Mouse (Mus musculus): ENCODE measurements around the gene Sh3d19.

Gene Sh3d19

DNA sequence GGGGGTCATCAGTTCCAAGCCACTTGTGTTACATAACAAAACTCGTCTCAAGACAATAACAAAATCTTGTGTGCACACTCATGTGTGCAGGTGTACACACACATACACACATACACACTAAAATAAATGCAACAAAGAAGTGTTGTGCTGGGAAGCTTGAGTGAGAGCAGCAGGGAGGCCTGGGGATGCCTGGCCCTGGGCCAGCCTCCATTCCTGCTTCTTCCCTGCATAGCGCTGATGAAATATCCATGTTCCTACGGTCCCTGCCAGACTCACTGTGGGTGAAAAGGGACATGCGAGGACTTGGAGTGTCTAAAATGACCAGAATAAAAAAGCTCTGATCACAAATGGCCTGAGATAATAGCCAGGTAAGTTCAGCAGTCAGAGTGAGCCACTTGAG lies 59.7 kb downstream of the Sh3d19 start:
- DNase-seq, result no peak

DNA sequence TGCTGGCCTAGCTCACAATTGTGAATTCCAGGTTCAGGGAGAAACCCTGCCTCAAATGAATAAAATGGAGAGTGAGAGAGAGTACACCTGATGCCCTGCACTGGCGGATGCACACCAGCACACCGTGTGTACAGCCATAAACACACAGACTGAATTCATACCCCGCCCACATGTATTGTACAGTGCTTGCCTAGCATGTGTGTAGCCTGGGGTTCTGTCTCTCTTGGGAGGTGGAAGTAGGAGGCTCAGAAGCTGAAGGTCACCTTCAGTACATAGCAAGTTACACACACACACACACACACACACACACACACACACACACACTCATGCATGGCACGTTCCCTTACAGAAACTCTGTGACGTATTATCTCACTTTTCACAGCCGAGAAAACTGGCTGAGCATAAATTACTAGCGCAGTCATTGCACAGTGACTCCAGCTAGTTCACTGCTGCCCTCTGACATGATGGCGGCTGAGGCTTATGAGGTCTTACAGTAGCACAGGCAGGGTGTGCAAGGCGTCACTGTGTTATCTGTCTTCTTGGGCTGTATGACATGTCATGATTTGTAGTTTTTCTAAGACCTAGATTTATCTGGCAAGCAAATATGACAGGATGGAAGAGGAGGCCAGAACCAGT lies 62.7 kb downstream of the Sh3d19 start:
- no peak for DNase-seq

DNA sequence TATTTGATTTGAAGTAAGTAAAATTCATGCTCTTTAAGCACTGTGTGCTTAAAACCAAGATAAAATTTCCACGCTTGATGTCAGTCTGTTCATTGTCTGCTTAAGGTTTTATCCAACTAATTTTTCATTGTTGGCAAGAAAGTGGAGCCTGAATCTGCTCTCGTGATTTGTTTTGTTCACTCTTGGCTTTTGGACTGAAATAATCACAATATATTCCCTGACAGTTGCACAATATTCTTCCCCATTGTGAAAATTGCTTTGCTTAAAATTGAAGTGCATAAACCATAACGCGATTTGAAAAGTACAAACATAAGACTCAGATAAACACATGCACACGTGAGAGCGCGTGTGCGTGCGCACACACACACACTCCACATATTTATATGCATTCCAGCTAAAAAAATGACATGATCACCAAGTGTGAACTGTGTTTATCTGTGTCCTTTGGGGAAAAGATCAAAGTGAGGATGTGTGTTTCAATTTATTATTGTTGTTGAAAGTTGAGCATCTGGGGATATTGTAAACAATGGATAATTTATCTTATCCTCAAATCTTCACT lies 67.1 kb downstream of the Sh3d19 start:
- no peak for DNase-seq

DNA sequence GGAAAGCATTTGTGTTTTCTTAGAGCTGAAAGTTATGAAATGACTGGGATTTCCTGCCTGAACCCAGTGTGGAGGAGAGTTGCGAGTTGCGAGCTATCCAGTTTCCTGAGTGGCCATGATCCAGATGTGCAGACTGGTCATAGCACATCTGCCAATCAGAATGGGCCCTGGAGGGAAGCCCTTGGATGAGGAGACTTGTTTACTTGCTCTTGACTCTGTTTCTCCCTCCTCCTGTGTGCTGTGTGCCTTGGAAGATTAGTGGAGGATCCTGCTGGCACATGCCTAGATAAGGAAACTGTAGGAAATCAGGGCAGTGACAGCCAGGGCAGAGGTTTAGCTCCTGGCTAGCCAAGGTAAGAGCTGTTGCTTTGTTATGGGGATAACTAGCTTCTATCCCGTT lies 67.7 kb downstream of the Sh3d19 start:
- peak; percentile 42 for DNase-seq

DNA sequence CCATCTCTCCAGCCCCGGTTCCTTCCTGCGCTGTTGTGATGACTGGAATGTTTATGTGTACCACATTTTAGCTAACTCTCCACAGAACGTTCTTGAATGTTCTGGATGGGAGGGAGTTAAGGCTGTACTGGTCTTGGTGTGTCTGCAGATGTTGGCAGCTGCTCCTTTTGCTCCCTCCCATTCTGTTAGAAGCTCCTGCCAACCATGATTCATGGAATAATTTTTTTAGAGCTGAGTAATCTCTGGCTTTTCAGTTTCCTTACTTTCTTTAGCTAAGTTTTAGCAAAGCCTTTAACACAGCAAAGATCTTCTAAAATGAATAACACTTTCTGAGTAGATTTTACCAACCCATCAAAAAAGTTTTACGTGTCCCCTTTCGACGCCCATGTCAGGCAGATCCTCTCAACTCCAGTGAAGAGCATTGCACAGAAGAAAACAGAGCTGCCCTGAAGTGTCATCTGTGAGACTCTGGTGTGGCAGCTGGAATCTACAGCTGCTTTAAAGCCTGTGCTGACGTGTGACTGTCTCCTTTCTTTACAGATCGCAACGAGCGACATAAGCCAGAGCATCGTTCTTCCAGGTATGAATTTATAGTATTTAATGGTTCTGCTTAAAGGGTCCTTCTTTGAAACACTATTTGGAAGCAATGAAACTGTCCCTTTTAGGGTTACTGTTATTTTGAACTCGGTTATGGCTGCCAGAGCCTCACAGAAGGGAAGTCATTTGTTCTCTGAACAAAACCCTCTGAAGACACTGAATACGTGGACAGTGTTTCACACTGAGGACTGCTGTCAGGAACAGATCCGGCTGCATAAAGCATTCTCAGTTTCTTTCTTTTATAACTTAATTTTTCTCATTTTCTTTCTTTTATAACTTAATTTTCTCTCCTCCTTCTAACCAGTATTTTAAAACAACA lies 69.6 kb downstream of the Sh3d19 start:
- DNase-seq, result peak; percentile 25

DNA sequence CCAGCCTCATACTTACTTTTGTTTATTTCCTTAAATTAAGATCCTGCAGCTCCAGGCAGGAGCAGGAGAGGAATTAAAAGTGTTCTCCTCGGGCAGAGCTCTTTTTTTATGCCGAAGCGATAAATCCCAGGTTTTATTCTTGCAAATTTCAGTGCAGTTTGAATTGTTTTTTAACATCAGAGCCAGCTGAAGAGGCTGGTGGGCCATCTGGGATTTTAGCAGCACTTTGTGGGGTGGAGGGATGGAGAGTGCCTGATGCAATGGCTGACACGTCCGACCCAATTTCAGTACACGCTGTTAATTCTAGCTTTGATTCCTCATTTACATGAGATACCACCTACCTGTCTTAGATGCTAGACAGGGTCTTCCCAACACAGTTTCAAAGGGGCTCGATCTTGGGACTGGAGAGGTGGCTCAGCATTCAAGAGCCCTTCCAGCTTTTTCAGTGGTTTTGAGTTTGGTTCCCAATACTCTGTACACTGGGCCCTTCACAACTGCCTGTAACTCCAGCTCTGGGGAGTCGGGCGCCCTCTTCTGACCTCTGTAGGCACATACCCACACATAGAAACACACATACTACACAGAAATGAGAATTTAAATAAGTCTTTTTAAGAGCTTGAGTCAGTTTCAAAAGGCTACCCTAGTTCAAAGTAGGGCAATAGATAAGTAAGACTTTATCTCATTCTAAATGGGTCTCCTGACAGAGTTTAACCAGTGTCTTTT lies 76.9 kb downstream of the Sh3d19 start:
- no peak for DNase-seq

DNA sequence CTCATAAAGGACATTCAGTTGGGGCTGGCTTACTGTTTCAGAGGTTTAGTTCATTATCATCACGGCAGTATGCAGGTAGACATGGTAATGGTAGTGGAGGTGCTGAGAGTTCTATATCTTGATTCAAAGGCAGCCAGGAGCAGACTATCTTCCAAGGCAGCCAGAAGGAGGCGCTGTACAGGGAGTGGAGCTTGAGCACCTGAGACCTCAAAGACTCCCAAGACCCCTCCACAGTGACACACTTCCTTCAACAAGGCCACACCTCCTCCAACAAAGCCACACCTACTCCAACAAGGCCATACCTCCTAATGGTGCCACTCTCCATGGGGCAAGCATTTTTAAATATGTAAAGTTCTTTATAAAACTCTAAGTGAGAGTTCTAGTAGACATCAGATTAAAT lies 78.1 kb downstream of the Sh3d19 start:
- DNase-seq, result no peak

DNA sequence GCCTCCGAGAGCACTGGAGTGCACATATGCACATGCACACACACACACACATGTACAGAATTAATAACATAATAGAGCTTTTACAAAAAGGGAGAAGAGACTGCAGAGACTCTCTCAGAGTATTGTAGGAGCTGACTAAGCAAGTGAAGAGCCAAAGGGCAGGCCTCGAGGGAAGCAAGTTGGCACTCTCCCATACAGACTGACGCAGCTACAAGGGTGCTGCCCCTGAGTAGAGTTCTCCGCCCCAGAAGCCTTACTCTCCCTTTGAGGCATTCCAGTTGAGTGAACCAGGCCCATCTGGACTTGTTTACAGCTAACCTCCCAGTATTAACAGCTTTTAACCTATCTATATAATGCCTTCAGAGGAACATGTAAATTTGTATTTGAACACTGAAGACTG lies 85.8 kb downstream of the Sh3d19 start:
- peak; percentile 94 for DNase-seq

DNA sequence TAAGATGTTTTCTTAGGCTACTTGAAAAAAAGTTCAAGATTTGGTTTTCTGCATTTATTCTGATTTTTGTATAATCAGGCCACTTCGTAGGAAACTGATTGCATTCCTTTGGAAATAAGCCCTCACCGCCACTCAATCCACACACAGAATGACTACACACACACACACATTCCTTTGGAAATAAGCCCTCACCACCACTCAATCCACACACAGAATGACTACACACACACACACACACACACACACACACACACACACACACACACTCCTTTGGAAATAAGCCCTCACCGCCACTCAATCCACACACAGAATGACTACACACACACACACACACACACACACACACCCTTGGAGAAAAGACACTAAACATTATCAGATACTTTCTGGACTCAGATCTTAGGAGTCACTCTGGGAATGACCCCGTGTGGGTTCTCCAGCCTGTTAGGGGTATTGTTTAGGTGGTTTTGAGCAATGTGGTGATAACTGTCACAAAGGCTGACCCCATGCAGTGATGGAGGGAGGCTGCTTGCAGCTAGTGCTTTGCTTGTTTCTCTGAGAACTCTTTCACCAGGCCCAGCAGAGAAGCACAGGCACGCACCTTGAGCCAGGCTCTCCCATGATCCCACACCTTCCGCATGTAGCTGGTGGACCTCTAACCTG lies 86.7 kb downstream of the Sh3d19 start:
- no peak for DNase-seq

DNA sequence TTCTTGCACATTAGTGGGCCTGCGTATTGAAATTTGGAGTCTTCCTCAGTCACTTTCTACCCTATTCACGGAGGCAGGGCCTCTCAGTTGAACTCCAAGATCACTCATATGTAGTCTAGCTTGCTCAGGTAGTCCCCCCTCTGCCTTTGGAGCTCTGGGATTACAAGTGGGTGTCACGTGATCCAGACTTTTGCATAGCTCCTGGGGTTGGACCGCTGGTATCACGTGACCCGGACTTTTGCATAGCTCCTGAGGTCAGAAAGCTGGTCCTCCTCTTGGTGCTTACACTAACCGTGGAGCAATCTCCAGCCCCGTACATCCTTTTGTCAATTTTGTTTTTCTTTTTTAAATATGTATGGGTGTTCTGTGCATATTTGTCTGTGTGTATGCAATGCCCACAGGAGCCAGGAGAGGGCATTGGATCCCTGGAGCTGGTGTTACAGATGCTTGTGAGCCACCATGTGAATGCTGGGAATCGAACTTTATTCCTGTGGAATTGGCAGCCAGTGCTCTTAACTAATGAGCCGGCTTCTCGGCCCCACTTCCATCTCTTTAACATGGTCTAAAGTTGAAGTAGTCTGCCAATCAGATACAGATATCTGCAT lies 98.8 kb downstream of the Sh3d19 start:
- DNase-seq, result no peak

DNA sequence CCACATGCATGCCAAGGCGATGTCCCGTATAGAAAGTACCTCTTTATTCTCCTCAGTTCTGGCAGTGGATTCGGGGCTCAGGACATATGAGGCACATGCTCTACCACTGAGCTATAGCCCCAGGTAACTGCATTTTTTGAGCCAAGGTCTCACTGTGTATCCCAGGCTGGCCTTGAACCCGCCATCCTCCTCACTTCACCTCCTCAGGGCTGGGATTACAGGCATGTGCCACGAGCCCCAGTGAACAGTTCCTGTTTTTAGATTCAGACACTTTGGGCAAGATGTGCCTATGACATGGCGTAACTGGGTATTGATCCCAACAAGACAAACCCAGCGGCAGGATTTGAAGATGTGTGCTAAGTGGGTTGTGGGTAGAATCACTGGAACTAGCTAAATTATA lies 99.9 kb downstream of the Sh3d19 start:
- no peak for DNase-seq

DNA sequence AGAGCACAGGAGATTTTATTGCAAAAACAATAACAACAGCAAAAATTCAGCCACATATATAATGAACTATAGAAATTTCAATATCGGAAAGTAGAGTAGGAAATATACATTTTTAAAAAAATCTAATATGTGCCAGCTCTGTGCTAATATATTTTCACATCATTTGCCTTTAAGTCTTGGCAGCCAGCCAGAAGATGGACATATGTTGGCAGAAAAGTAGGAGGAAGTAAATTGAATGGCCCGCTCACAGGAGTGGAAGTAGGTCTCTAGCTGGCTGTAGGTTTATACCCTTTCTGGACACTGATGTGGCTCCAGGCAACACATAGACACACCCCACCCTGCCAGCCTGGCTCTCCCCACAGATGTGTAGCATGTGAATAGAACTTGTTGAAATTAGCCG lies 101.2 kb downstream of the Sh3d19 start:
- no peak for DNase-seq

DNA sequence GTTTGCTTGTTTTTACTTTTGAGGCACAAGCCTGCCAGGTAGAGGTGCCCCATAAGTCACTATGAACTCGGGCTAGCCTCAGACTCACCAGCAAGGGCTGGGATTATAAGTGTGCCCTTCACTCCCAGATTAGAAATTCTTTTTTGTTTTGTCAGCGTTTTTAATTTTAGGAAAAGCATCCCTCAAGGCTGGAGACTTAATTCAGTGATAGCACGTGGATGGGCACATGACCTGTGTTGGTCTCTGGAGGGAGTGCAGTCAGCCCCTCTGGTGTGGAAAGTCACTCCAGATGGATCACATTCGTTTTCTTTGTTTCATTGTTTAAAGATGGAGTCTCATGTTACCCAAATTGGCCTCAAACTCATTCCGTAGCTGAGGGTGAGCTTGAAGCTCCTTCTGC lies 102.0 kb downstream of the Sh3d19 start:
- DNase-seq, result no peak

DNA sequence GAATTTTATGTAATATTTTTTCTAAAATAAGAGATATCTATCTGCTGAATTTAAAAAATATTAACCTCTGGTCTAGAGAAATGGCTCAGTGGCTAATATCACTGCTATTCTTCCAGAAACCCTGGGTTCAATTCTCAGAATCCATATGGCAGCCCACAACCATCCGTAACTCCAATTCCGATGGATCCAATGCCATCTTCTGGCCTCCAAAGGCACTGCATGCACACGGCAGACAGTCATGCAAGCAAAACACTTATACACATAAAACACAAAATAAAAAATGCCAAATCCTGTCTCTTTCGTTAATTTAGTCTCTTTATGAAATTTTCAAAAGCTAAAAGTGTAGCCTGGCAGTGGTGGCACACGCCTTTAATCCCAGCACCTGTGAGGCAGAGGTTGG lies 104.7 kb downstream of the Sh3d19 start:
- no peak for DNase-seq

DNA sequence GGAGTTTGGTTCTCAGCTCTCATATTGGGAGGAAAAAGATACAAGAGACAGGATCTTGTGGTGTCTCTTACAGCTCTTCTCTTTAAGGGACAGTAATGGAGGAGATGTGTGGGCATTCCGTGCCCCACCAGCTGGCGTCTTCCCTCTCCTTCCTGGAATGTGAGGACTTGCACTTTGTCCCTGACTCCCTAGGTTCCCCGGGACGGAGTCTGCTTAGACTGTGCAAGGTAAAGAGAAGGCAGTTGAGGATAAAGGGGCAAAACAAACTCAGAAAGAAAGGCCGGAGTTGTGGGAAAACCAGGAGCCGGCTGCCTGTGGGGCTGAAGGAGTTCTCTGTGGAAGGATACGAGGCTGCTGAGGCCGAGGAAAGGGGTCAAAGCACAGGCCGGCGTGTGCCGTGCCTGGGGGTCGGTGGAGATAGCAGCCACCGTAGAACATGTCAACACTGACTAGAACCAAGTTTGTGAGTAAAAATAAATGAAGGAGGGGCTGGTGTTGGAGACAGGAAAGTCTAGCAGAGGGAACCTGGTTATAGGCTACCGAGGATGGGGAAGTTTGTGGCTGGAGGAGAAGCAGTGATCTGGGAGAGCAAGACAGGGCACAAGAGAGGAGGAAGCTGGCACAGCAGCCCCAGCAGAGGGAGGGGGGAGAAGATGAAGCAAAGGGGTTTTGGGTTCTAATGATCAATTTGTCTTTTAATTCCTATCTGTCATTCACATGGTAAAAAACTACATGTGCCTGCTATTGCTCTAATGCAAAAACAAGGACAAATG lies 105.8 kb downstream of the Sh3d19 start:
- DNase-seq, result peak; percentile 68

DNA sequence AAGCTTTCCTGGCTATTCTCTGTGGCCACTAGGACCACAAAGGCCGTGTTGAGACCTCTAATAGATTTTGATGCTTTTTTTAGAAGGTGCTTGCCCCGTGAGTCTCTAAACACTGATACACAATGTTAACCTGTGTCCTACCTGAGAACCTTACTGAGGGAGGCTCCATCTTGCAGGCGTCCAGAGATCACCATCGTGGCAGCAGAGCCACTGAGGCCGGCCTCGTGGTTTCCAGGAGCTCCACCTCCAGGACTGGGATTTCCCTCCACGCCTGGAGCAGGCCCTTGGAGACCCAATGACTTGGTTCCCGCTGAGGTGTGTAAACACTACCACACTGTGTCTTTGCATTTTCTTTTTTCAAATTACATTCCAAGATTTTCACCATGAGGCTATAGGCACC lies 112.1 kb downstream of the Sh3d19 start:
- no peak for DNase-seq

DNA sequence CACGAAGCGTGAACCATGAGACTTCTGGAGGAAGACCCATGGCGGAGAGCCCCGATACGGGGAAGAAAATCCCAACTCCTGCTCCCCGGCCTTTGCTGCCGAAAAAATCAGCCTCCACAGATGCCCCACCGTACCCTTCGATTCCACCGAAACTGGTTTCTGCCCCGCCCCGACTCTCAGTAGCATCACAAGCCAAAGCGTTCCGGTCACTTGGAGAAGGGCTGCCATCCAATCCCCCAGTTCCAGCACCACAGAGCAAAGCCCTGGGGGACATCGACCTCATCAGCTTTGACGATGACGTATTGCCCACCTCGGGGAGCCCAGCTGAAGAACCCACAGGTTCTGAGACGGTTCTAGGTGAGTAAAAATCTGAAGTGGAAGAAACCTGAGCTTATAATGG lies 114.1 kb downstream of the Sh3d19 start:
- DNase-seq, result no peak

DNA sequence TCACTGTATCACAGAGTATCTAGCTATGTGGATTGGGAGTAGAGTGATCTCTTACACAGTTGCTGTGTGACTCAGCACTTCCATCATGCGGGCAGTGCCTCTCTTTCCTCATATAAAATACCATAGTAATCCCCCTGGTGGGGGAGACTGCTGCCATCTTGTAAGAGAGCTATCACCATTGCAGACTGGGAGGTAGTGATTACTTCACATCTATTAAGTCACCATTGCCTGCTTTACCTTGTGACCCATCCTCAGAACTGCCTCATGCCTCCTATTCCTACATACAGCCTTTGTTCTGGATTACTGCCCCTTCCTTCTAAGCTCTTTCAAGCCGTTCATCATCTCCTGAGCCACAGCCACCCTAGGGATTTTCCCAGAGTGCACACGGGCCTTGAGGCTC lies 117.0 kb downstream of the Sh3d19 start:
- DNase-seq, result no peak

DNA sequence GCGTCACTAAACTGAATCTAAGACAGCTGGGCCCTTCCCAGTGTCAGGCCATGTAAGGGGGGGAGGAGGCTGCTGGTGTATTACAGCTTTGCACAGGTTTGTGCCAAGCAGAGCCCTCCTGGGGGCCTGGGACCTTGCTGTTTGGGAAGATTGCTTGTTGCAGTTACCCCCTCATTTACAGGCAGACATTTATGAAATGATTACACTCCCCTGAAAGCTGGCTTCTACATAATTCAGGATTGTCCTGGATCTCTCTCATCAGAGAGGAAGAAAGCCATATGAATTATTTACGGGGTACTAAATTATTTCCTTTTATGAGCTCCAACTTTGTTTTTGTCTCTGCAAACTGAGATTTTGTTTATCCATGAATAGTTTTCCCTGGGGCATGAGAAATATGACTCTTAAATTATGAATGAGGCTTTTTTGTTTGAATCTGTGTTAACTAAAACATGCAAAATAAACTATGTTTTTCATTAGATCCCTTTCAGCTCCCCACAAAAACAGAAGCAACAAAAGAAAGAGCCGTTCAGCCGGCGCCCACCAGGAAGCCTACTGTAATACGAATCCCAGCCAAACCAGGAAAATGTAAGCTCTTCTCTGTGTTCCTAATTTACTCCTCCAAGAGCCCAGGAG lies 122.4 kb downstream of the Sh3d19 start:
- DNase-seq, result no peak

DNA sequence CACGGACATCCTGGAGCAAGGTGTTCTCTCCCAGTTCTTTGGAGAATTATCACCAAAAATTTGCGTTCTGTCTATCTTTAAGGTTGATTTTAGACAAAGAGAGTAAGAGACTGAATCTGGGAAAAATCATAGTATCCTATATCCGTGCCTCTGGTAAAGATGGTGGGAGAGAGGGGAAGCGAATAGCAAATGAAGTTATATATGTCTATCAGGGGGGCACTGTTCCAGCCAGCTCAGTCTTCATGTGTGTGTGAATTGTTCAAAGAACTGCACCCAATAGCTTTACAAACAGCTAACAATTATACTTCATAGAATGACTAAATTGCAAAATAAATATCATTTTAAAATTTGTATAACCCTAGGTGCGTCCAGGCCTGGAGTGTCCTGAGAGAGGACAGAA lies 123.0 kb downstream of the Sh3d19 start:
- no peak for DNase-seq

DNA sequence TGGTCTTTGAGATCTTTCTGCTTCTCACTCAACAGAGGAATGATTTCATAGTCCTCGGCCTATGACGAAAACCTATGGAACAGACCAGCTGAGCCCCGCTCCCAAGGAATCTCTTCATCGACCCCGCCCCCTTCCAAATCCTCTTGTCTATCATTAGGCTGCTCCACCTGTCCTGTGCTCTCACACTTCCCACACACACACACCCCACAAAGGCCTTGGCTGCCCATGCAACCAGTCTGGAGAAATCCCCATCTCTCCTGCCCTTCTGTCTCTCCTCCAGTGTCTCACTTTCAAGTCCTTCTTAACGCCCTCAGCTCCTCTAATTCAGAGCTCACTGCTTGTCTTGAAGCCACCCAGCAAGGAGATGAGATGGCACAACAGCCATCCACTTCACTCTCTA lies 131.0 kb downstream of the Sh3d19 start:
- no peak for DNase-seq
